Mouse (Mus musculus): ENCODE measurements around the gene Cdyl2. TPM values are rescaled to one million over a fixed set of nuclear protein-coding genes. Genes with fewer than 3 reads are reported as not detected.

Gene Cdyl2
- polyA plus RNA-seq, 1 experiment from 2014 or later: 3.6 TPM

Other genes with a start within 250 kb of the Cdyl2 start
- not detected in 2 replicates for gene Dynlrb2, start 228.0 kb downstream of the Cdyl2 start, polyA plus RNA-seq (2016; fragmentation: Nextera tagmentation; extraction: Ambion mirVana)
- 83.5 and 87.1 TPM in 2 replicates for gene Cmc2, start 188.5 kb upstream of the Cdyl2 start, polyA plus RNA-seq (2016; fragmentation: Nextera tagmentation; extraction: Ambion mirVana)
- gene Cenpn, start 188.7 kb upstream of the Cdyl2 start, polyA plus RNA-seq (2016; fragmentation: Nextera tagmentation; extraction: Ambion mirVana): 37.3 and 41.1 TPM in 2 replicates
- gene Atmin, start 210.4 kb upstream of the Cdyl2 start, polyA plus RNA-seq (2016; fragmentation: Nextera tagmentation; extraction: Ambion mirVana): 7.6 and 8.2 TPM in 2 replicates
- 0.66 and 0.92 TPM in 2 replicates for gene 1700030J22Rik, start 246.0 kb upstream of the Cdyl2 start, polyA plus RNA-seq (2016; fragmentation: Nextera tagmentation; extraction: Ambion mirVana)